Mouse (Mus musculus): ENCODE data around the gene Gstm3.
"Not testable (repeated sequence)": the region's sequence is repeated elsewhere in the genome, so short reads cannot be mapped to it uniquely, and the experiment has no call there.

Gene Gstm3

GRCm38 (mm10) chr3:107968724-107969395 is at the start of gene Gstm3:
Gene Gstm3, minus strand, starts transcription at chr3:107969283.
- DNase-seq (ENCODE audit: extremely low read depth, low read depth, low spot score): no peak

GRCm38 (mm10) chr3:108018190-108018820 is 49.2 kb upstream of the Gstm3 start:
- no peak for DNase-seq (ENCODE audit: extremely low read depth, low read depth, low spot score)

GRCm38 (mm10) chr3:108017473-108018189 is 48.5 kb upstream of the Gstm3 start, which contains the start of gene Gstm1:
Gene Gstm1, minus strand, starts transcription at chr3:108017973.
- peak; percentile 54 for DNase-seq (ENCODE audit: extremely low read depth, low read depth, low spot score)

GRCm38 (mm10) chr3:108016468-108016867 is 47.4 kb upstream of the Gstm3 start:
- not testable (repeated sequence) for DNase-seq (ENCODE audit: extremely low read depth, low read depth, low spot score)

GRCm38 (mm10) chr3:108014974-108015346 is 45.9 kb upstream of the Gstm3 start:
- no peak for DNase-seq (ENCODE audit: extremely low read depth, low read depth, low spot score)

GRCm38 (mm10) chr3:108014098-108014973 is 45.3 kb upstream of the Gstm3 start:
- DNase-seq (ENCODE audit: extremely low read depth, low read depth, low spot score): no peak

- peak; percentile 52 for DNase-seq (ENCODE audit: extremely low read depth, low read depth, low spot score)
Measured at GRCm38 (mm10) chr3:108013331-108013871, 44.3 kb upstream of the Gstm3 start.

- no peak for DNase-seq (ENCODE audit: extremely low read depth, low read depth, low spot score)
Measured at GRCm38 (mm10) chr3:108011558-108011957, 42.5 kb upstream of the Gstm3 start.

GRCm38 (mm10) chr3:108010286-108010685 is 41.2 kb upstream of the Gstm3 start:
- no peak for DNase-seq (ENCODE audit: extremely low read depth, low read depth, low spot score)

- DNase-seq (ENCODE audit: extremely low read depth, low read depth, low spot score): no peak
Measured at GRCm38 (mm10) chr3:108002021-108002420, 32.9 kb upstream of the Gstm3 start.

- no peak for DNase-seq (ENCODE audit: extremely low read depth, low read depth, low spot score)
Measured at GRCm38 (mm10) chr3:107999491-107999890, 30.4 kb upstream of the Gstm3 start.

GRCm38 (mm10) chr3:107998591-107998990 is 29.5 kb upstream of the Gstm3 start:
- no peak for DNase-seq (ENCODE audit: extremely low read depth, low read depth, low spot score)

GRCm38 (mm10) chr3:107996576-107996975 is 27.5 kb upstream of the Gstm3 start:
- DNase-seq (ENCODE audit: extremely low read depth, low read depth, low spot score): no peak

GRCm38 (mm10) chr3:107995974-107996373 is 26.9 kb upstream of the Gstm3 start:
- not testable (repeated sequence) for DNase-seq (ENCODE audit: extremely low read depth, low read depth, low spot score)

GRCm38 (mm10) chr3:107986041-107986562 is 17.0 kb upstream of the Gstm3 start, which contains the start of gene Gstm2:
Gene Gstm2, minus strand, starts transcription at chr3:107986453.
- peak; percentile 10 for DNase-seq (ENCODE audit: extremely low read depth, low read depth, low spot score)

- DNase-seq (ENCODE audit: extremely low read depth, low read depth, low spot score): not testable (repeated sequence)
Measured at GRCm38 (mm10) chr3:107985141-107985540, 16.1 kb upstream of the Gstm3 start.

GRCm38 (mm10) chr3:107984471-107984870 is 15.4 kb upstream of the Gstm3 start:
- DNase-seq (ENCODE audit: extremely low read depth, low read depth, low spot score): no peak

- no peak for DNase-seq (ENCODE audit: extremely low read depth, low read depth, low spot score)
Measured at GRCm38 (mm10) chr3:107983771-107984170, 14.7 kb upstream of the Gstm3 start.

- DNase-seq (ENCODE audit: extremely low read depth, low read depth, low spot score): no peak
Measured at GRCm38 (mm10) chr3:107982726-107983125, 13.6 kb upstream of the Gstm3 start.

- DNase-seq (ENCODE audit: extremely low read depth, low read depth, low spot score): no peak
Measured at GRCm38 (mm10) chr3:107981261-107981660, 12.2 kb upstream of the Gstm3 start.

Data from fat pad, adult 2 months (tissue).